Mouse (Mus musculus) spleen, adult 2 months (tissue): ENCODE measurements at regions not wholly inside any gene's neighbourhood (a gene's known extent, or its start where the extent isn't known, plus 50 kb on each side); places are given as distances from the start of the nearest gene placed in this dataset.

Experiments
- DNase-seq, 2 experiments: peaks; one replicate each; pipeline versions ENCODE4 v3.0.0 to v3.0.0-alpha.2; 2012 to 2021; ENCODE audit warnings: low spot score in 2 of 2, low read depth in 1 of 2
- H3K27ac ChIP-seq: fragments of 200-500 bp; 2 replicates; pipeline ENCODE4 v1.5.1; 2012; ENCODE audit warnings: low read length, inconsistent platforms; ENCODE audit not compliant: insufficient read depth
- H3K27me3 ChIP-seq: fragments of 200-500 bp; 2 replicates; pipeline ENCODE4 v1.6.1; 2012; ENCODE audit warnings: mild to moderate bottlenecking, moderate library complexity, low read length, inconsistent platforms; ENCODE audit not compliant: control insufficient read depth, insufficient read depth
- H3K36me3 ChIP-seq: fragments of 200-500 bp; 2 replicates; pipeline ENCODE4 v1.6.1; 2012; ENCODE audit warnings: mild to moderate bottlenecking, low read length, inconsistent platforms; ENCODE audit not compliant: control insufficient read depth, insufficient read depth
- H3K4me1 ChIP-seq: fragments of 200-500 bp; 2 replicates; pipeline ENCODE4 v1.6.1; 2011; ENCODE audit warnings: inconsistent platforms; ENCODE audit not compliant: control insufficient read depth, insufficient read depth, insufficient read length
- H3K4me3 ChIP-seq: fragments of 200-500 bp; 2 replicates; pipeline ENCODE4 v1.5.1; 2011; ENCODE audit warnings: mild to moderate bottlenecking, inconsistent platforms; ENCODE audit not compliant: insufficient read depth, insufficient read length; ENCODE audit errors: extremely low read depth
- CTCF ChIP-seq: fragments of 200-500 bp; IDR thresholded peaks from 2 replicates; pipeline ENCODE4 v1.5.1; 2011; ENCODE audit warnings: mild to moderate bottlenecking, inconsistent platforms; ENCODE audit not compliant: insufficient read depth, insufficient read length, insufficient replicate concordance; ENCODE audit errors: extremely low read depth
- POLR2A ChIP-seq: fragments of 200-500 bp; IDR thresholded peaks from 2 replicates; pipeline ENCODE4 v1.6.1; 2011; ENCODE audit warnings: low read depth, low read length, inconsistent platforms
- WGBS: fragments of 180-500 bp; shearing (Covaris S2); methylation state at CpG from one replicate; pipeline ENCODE4 v1.1.7; 2018; 5-methylcytosine and 5-hydroxymethylcytosine counted together

DNA sequence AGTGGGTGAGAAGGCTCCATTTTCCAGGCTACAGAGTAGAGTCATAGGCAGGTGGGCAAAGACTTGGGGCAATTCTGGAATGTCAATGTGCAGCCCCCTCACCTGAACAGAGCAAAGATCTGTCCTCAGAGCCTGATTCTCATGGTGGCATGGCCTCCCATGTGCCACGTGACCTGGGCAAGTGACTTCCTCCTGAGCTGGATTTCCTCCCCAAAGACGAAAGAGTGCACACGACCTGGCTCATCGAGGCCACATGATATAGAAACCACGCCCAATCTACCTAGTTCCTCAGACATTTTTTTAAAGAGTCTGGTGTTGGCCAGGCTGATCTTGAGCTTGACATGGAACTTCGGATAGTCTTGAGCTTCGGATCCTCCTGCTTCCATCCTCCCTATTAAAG, 139.5 kb upstream of the Tle3 start:
- no peak overlapping the region for H3K27ac ChIP-seq
- peak in 1 of 2 experiments; percentile 25 for DNase-seq
- TF ChIP-seq POLR2A, result no peak
- TF ChIP-seq CTCF, result no peak
- peaks cover 24% of the 10 kb centered on the region; the same call in 1 of the 2 replicates for H3K4me1 ChIP-seq
- 40% methylated on average over 7 of the region's 7 CpGs for WGBS
- H3K36me3 ChIP-seq, result no peaks in the 10 kb centered on the region
- no peaks in the 10 kb centered on the region for H3K27me3 ChIP-seq
- no peak overlapping the region for H3K4me3 ChIP-seq

DNA sequence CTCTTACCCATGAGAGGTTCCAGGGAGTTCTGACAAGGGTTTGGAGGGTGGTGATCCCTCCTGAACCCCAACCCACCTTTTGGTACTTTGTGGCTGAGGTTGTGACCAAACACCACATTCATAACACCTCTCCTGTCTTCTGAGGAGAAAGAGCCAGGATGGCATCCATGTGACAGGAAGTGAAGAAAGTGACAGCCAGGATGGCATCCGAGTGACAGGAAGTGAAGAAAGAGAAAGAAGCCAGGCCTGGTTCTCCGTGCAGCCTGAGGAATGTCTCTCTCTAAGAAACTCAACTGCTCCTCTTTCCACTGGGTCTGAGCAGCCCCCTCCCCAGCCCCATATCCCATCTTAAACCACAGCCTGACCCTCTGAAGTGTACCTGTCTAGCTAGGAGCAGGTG, 138.9 kb upstream of the Tle3 start:
- Histone ChIP-seq H3K4me1 (peaks cover 24% of the 10 kb centered on the region; the same call in 1 of the 2 replicates), H3K36me3 (no peaks in the 10 kb centered on the region), H3K27ac (no peak overlapping the region), H3K4me3 (no peak overlapping the region), H3K27me3 (no peaks in the 10 kb centered on the region)
- TF ChIP-seq POLR2A (no peak), CTCF (no peak)
- 44% methylated on average over 2 of the region's 2 CpGs for WGBS
- no peak for DNase-seq

DNA sequence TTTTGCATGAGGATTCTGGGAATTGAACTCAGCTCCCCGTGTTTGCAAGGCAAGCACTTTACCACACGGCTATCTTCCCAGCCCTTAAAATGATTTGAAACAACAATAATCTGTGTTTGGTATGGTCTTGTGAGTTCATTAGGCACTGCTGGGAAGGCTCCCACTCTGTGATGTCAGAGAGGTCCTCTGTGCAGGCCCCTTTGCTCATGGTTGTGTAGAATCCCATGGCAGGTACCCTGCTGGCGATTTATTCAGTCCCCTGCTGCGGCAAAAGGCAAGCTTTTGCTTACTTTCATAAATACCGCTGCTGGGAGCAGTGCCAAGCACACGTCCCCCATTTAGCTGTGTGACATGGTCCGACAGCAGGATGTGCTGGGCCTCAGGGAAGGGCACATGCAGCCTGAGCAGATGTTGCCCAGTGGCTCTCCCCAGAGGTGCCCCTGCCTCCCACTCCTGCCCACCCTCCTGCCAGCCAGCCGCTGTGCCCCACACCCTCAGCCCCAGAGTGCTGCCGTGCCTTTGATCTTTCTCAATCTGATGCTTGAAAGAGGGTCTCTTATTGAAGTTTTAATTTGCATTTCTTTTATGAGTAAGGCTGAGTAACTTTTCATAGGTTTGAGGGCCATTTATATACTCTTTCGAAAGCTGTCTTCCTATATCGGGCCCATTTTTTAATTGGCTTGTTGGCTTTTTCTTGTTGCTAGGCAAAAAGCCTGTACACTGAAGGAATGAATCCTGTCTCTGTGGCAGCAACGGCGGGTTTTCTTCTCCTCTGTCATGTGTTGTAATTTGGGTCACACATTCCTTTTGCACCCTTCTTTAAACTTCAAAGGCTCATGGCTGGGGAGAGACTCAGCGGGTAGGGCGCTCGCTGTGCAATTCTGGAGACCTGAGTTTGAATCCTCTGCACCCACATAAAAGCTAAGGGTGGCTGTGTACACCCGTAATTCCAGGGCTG, 136.2 kb upstream of the Tle3 start:
- 33% methylated on average over 17 of the region's 17 CpGs for WGBS
- DNase-seq, result no peak
- no peaks in the 10 kb centered on the region for H3K36me3 ChIP-seq
- H3K27me3 ChIP-seq, result no peaks in the 10 kb centered on the region
- peaks cover 29% of the 10 kb centered on the region; the same call in 1 of the 2 replicates for H3K4me1 ChIP-seq
- H3K4me3 ChIP-seq, result no peak overlapping the region
- H3K27ac ChIP-seq, result no peak overlapping the region
- TF ChIP-seq CTCF, result no peak
- TF ChIP-seq POLR2A, result no peak

- H3K36me3 ChIP-seq, result no peaks in the 10 kb centered on the region
- peaks cover 27% of the 10 kb centered on the region; the same call in 1 of the 2 replicates for H3K4me1 ChIP-seq
- H3K27me3 ChIP-seq, result no peaks in the 10 kb centered on the region
- H3K27ac ChIP-seq, result no peak overlapping the region
- TF ChIP-seq CTCF, result no peak
- TF ChIP-seq POLR2A, result no peak
- WGBS, result 83% methylated on average over 4 of the region's 4 CpGs
- no peak for DNase-seq
- H3K4me3 ChIP-seq, result no peak overlapping the region
Observed at GRCm38 (mm10) chr9:61238687-61239250, 133.4 kb upstream of the Tle3 start.

GRCm38 (mm10) chr9:61239328-61239727, 132.8 kb upstream of the Tle3 start:
- TF ChIP-seq CTCF (no peak), POLR2A (no peak)
- Histone ChIP-seq H3K27me3 (no peaks in the 10 kb centered on the region), H3K4me1 (peaks cover 27% of the 10 kb centered on the region; the same call in 1 of the 2 replicates), H3K4me3 (no peak overlapping the region), H3K27ac (no peak overlapping the region), H3K36me3 (no peaks in the 10 kb centered on the region)
- 77% methylated on average over 4 of the region's 4 CpGs for WGBS
- DNase-seq, result no peak

GRCm38 (mm10) chr9:61241442-61241841, 130.7 kb upstream of the Tle3 start:
- no peak for DNase-seq
- H3K27ac ChIP-seq, result no peak overlapping the region
- WGBS, result 84% methylated on average over 8 of the region's 8 CpGs
- no peak overlapping the region for H3K4me3 ChIP-seq
- H3K36me3 ChIP-seq, result no peaks in the 10 kb centered on the region
- no peaks in the 10 kb centered on the region for H3K27me3 ChIP-seq
- TF ChIP-seq POLR2A (no peak), CTCF (no peak)
- peaks cover 21% of the 10 kb centered on the region; the same call in 1 of the 2 replicates for H3K4me1 ChIP-seq

GRCm38 (mm10) chr9:61242167-61242860, 129.9 kb upstream of the Tle3 start:
- WGBS, result 36% methylated on average over 9 of the region's 9 CpGs
- H3K4me3 ChIP-seq, result no peak overlapping the region
- peaks cover 20% of the 10 kb centered on the region; the same call in 1 of the 2 replicates for H3K4me1 ChIP-seq
- H3K36me3 ChIP-seq, result no peaks in the 10 kb centered on the region
- DNase-seq, result peak in 1 of 2 experiments; percentile 16
- H3K27me3 ChIP-seq, result no peaks in the 10 kb centered on the region
- TF ChIP-seq POLR2A (no peak), CTCF (no peak)
- H3K27ac ChIP-seq, result peak overlapping the region; percentile 21; the same call in 1 of the 2 replicates
